Mouse (Mus musculus) liver, postnatal 0 days (tissue): ENCODE results near the gene Fcgr3. TPM values are rescaled to one million over a fixed set of nuclear protein-coding genes. Genes with fewer than 3 reads are reported as not detected.
A peak's percentile ranks its signal among the peaks of the same experiment; 100 is the strongest.

ENCODE experiments used
- ATAC-seq: fragments of 200-750 bp; cut with Nextera tagmentation; 2 replicates; pipeline ENCODE4 v1.8.0; 2017; ENCODE audit warnings: mild to moderate bottlenecking, moderate library complexity
- DNase-seq: peaks from one replicate; pipeline ENCODE4 v3.0.0-alpha.2; 2016
- H3K27ac ChIP-seq: fragments of 300-500 bp; sonication (generic); 2 replicates; pipeline ENCODE4 v1.5.1; 2014; ENCODE audit warnings: antibody characterized with exemption, moderate library complexity, mild to moderate bottlenecking, low read depth
- H3K27me3 ChIP-seq: fragments of 300-500 bp; sonication (generic); 2 replicates; pipeline ENCODE4 v1.6.1; 2014; ENCODE audit warnings: low read length, control low read depth, mixed read lengths; ENCODE audit not compliant: insufficient read depth
- H3K36me3 ChIP-seq: fragments of 300-500 bp; sonication (generic); replicated peaks from 2 replicates; pipeline ENCODE4 v1.6.1; 2014; ENCODE audit warnings: mild to moderate bottlenecking, control low read depth, low read length, moderate library complexity, mixed read lengths; ENCODE audit not compliant: insufficient read depth
- H3K4me1 ChIP-seq: fragments of 300-500 bp; sonication (generic); 2 replicates; pipeline ENCODE4 v1.6.1; 2014; ENCODE audit warnings: antibody characterized with exemption, mild to moderate bottlenecking, control low read depth; ENCODE audit not compliant: insufficient read depth
- H3K4me2 ChIP-seq: fragments of 300-500 bp; sonication (generic); 2 replicates; pipeline ENCODE4 v1.6.1; 2014; ENCODE audit warnings: low read depth, mild to moderate bottlenecking, low read length, moderate library complexity, mixed read lengths
- H3K4me3 ChIP-seq: fragments of 300-500 bp; sonication (generic); 2 replicates; pipeline ENCODE4 v1.5.1; 2014; ENCODE audit warnings: low read depth, low read length
- H3K9ac ChIP-seq: fragments of 300-500 bp; sonication (generic); replicated peaks from 2 replicates; pipeline ENCODE4 v1.6.1; 2014; ENCODE audit warnings: mild to moderate bottlenecking, moderate library complexity
- H3K9me3 ChIP-seq: fragments of 300-500 bp; sonication (generic); 2 replicates; pipeline ENCODE4 v1.6.1; 2016; ENCODE audit warnings: mild to moderate bottlenecking, control low read depth, low read length, mixed read lengths
- CTCF ChIP-seq: sonication (generic); IDR thresholded peaks from 2 replicates; pipeline ENCODE4 v1.5.1; 2016; ENCODE audit warnings: antibody characterized with exemption, low read depth
- EP300 ChIP-seq: IDR thresholded peaks from 2 replicates; pipeline ENCODE4 v1.6.1; 2016; ENCODE audit warnings: antibody characterized with exemption, low read depth, mild to moderate bottlenecking
- WGBS: fragments of 180-500 bp; shearing (Covaris S2); extraction: QIAGEN DNeasy Blood & Tissue Kit; methylation state at CpG from one replicate; pipeline ENCODE4 v1.1.7; 2014; ENCODE audit not compliant: insufficient replicate concordance; 5-methylcytosine and 5-hydroxymethylcytosine counted together
- polyA plus RNA-seq: library from polyadenylated mRNA; unstranded; fragments of >200 nt; fragmentation: Nextera tagmentation; extraction: Ambion mirVana; gene quantifications from 2 replicates; pipeline ENCODE4 v1.2.1, GENCODE M21; 2015

Gene Fcgr3
- polyA plus RNA-seq, 1 experiment from 2014 or later: 41.8 TPM

- peaks cover 3% of the 10 kb centered on the region for H3K4me1 ChIP-seq
- H3K4me3 ChIP-seq: no peak overlapping the region
- no peaks in the 10 kb centered on the region for H3K9me3 ChIP-seq
- no peak overlapping the region for H3K9ac ChIP-seq
- no peaks in the 10 kb centered on the region for H3K36me3 ChIP-seq
- no peak for TF ChIP-seq CTCF
- no peak for TF ChIP-seq EP300
- WGBS: 74% methylated on average over 7 of the region's 7 CpGs
- no peaks in the 10 kb centered on the region; the same call in 1 of the 2 replicates for H3K27me3 ChIP-seq
- no peak overlapping the region for H3K27ac ChIP-seq
- H3K4me2 ChIP-seq: no peak overlapping the region
- no peak for DNase-seq
- no peak for ATAC-seq
Observed at GRCm38 (mm10) chr1:171039880-171040279, 24.9 kb downstream of the Fcgr3 start.

GRCm38 (mm10) chr1:171039135-171039534, 25.6 kb downstream of the Fcgr3 start:
- Histone ChIP-seq H3K4me3 (no peak overlapping the region), H3K9me3 (no peaks in the 10 kb centered on the region), H3K27ac (no peak overlapping the region), H3K9ac (no peak overlapping the region), H3K4me2 (no peak overlapping the region), H3K27me3 (no peaks in the 10 kb centered on the region; the same call in 1 of the 2 replicates), H3K4me1 (peaks cover 7% of the 10 kb centered on the region), H3K36me3 (no peaks in the 10 kb centered on the region)
- no peak for ATAC-seq
- 79% methylated on average over 6 of the region's 6 CpGs for WGBS
- no peak for DNase-seq
- no peak for TF ChIP-seq CTCF
- no peak for TF ChIP-seq EP300

- TF ChIP-seq CTCF (no peak), EP300 (peak; percentile 27; the same call in 1 of the 2 replicates)
- WGBS: under 1% methylated on average over 47 of the region's 47 CpGs
- peaks cover 15% of the 10 kb centered on the region for H3K4me1 ChIP-seq
Observed at GRCm38 (mm10) chr1:171037861-171038721, 26.6 kb downstream of the Fcgr3 start.

GRCm38 (mm10) chr1:171036550-171037324, 28.0 kb downstream of the Fcgr3 start:
- peak overlapping the region; percentile 47 for H3K4me3 ChIP-seq
- H3K27me3 ChIP-seq: no peaks in the 10 kb centered on the region; the same call in none of the 2 replicates
- TF ChIP-seq EP300: peak; percentile 33; the same call in 1 of the 2 replicates
- TF ChIP-seq CTCF: no peak
- H3K27ac ChIP-seq: no peak overlapping the region
- H3K9me3 ChIP-seq: no peaks in the 10 kb centered on the region
- H3K4me2 ChIP-seq: peak overlapping the region; percentile 65
- H3K9ac ChIP-seq: no peak overlapping the region
- WGBS: 5% methylated on average over 22 of the region's 22 CpGs
- ATAC-seq (peak; percentile 60), DNase-seq (peak; percentile 75)
- H3K4me1 ChIP-seq: peaks cover 23% of the 10 kb centered on the region
- no peaks in the 10 kb centered on the region for H3K36me3 ChIP-seq

More at GRCm38 (mm10) chr1:171037861-171038721, 26.6 kb downstream of the Fcgr3 start:
- Histone ChIP-seq H3K27ac (peak overlapping the region; percentile 90), H3K36me3 (no peaks in the 10 kb centered on the region), H3K27me3 (no peaks in the 10 kb centered on the region; the same call in 1 of the 2 replicates), H3K4me3 (peak overlapping the region; percentile 83), H3K9me3 (no peaks in the 10 kb centered on the region), H3K4me2 (peak overlapping the region; percentile 65), H3K9ac (peak overlapping the region; percentile 77)
- peak; percentile 92 for DNase-seq
- ATAC-seq: peak; percentile 83

GRCm38 (mm10) chr1:171035611-171036010, 29.1 kb downstream of the Fcgr3 start:
- 45% methylated on average over 11 of the region's 11 CpGs for WGBS
- no peak overlapping the region for H3K27ac ChIP-seq
- H3K4me2 ChIP-seq: no peak overlapping the region
- ATAC-seq (no peak), DNase-seq (no peak)
- H3K9ac ChIP-seq: no peak overlapping the region
- TF ChIP-seq EP300 (no peak), CTCF (no peak)
- no peaks in the 10 kb centered on the region for H3K9me3 ChIP-seq
- H3K4me1 ChIP-seq: peaks cover 23% of the 10 kb centered on the region
- no peaks in the 10 kb centered on the region; the same call in none of the 2 replicates for H3K27me3 ChIP-seq
- no peak overlapping the region for H3K4me3 ChIP-seq
- H3K36me3 ChIP-seq: no peaks in the 10 kb centered on the region

- DNase-seq (no peak), ATAC-seq (no peak)
- no peaks in the 10 kb centered on the region for H3K36me3 ChIP-seq
- H3K27ac ChIP-seq: no peak overlapping the region
- H3K9me3 ChIP-seq: no peaks in the 10 kb centered on the region
- H3K27me3 ChIP-seq: no peaks in the 10 kb centered on the region; the same call in 1 of the 2 replicates
- 12% methylated on average over 11 of the region's 11 CpGs for WGBS
- peaks cover 23% of the 10 kb centered on the region for H3K4me1 ChIP-seq
- peak overlapping the region; percentile 83 for H3K4me2 ChIP-seq
- H3K4me3 ChIP-seq: peak overlapping the region; percentile 55
- no peak overlapping the region for H3K9ac ChIP-seq
- no peak for TF ChIP-seq CTCF
- TF ChIP-seq EP300: no peak
Observed at GRCm38 (mm10) chr1:171034201-171034600, 30.5 kb downstream of the Fcgr3 start.
